Mouse (Mus musculus) spleen, postnatal 10 days (tissue): ENCODE measurements around the gene Map3k4.
"Not testable (repeated sequence)": the region's sequence is repeated elsewhere in the genome, so short reads cannot be mapped to it uniquely, and the experiment has no call there.

Experiments used
- DNase-seq, 2 experiments: peaks; one replicate each; pipeline ENCODE4 v3.0.0; 2021 to 2022; ENCODE audit warnings: low spot score in 2 of 2

Map3k4 gene

DNA sequence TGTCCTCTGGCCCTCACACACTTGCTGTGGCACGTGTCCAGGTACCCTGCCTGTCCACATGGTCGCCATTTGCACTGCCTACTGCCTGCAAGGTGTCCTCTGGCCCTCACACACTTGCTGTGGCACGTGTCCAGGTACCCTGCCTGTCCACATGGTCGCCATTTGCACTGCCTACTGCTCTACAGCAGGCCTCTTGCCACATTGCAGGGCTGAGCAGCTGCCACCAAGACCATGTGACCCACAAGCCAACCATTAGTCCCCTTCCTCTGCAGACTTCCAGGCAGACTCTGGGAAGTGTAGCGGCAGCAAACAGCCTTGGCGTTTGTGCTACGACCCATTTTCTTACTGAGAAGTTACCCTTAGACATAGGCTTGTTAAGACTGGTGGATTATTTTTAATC, 94.0 kb downstream of the Map3k4 start:
- not testable (repeated sequence) for DNase-seq

DNA sequence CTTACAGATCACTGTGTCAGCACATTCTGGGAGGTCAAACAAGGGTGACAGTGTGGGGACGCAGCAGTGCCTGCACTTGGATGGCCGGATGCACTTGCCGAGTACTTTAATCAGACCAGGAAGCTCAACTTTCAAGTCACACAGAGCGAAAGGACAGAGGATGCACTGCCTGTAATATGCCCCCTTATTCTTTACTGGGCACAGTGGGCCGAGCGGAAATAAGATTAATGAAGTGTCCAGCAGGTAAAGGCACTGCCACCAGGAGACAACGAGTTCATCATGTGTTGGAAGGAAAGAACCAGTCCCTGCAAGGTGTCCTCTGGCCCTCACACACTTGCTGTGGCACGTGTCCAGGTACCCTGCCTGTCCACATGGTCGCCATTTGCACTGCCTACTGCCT, 94.5 kb downstream of the Map3k4 start:
- no peak for DNase-seq

DNA sequence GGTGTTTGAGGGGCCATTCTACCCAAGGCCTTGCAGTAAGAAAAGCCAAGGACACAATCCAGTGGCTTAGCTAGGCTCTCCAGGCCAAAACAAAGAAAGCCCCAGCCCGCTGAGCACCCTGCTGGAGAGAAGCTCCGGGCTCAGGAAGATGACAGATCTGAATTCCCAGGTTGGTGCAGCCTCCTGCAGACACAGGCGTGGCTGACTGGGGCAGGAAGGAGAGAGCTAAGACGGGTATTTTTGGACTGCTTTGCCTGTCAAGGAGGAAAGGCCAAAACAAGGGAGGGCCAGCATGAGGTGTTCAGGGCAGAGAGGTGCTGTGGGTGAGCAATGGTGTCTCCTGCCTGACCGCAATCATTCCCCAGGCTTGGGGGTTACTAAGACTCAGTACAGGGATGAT, 94.9 kb downstream of the Map3k4 start:
- DNase-seq: no peak

DNA sequence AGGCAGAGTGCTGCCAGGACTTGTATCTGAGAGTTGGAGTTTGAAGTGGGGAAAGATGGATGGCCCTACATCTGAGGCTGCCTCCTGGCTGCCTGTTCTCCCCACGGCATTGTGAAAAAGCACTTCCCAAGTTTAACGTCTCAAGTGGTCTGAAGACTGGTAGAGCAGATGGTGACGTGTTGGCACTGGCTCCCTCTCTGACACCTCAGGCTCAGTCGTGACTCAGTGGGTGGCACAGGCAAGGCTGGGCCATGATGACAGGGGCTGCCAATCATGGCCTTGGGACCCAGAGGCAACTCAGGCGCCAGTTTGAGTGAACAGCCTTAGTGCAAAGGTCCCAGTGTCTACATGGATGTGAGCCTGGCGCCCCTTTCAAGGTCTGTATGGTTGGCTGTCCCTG, 96.7 kb downstream of the Map3k4 start:
- DNase-seq: no peak

DNA sequence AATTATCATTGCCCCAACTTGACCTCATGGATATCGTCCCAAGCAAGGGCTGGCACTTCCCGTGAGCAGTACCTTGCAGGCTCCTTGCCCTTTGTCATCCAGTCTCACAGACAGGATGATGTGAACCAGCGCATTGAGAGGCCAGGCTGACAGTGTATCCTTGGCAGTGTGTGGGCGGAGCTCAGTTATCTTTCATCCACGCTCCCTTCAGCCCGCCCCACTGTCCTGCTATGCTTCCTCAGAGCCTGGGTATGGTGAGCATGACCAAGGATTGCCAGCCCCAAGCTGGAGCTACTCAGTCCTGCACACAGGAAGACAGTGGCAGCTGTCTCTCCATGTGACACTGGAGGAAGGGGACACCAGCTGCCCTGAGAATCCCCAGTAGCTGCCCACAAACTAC, 102.4 kb downstream of the Map3k4 start:
- peak in 1 of 2 experiments; percentile 46 for DNase-seq

DNA sequence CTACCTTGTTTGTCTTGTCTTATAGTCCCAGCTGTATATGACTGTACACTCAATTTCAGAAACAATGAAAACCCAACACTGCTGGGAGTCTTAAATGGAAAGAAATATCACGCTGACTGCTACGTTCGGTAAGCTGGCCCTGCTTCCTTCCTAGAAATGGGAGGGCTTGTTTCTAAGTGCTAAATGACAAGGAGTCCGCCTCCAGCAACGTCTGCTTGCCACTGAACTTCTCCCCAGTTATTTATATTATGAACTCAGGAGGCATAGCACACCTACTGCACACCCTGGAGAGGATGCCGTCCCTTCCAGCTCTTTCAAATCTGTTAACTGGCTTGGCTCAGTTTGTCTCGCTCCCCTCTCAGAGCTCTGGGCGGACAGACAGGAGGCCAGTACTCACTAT, 105.2 kb downstream of the Map3k4 start:
- DNase-seq: no peak

DNA sequence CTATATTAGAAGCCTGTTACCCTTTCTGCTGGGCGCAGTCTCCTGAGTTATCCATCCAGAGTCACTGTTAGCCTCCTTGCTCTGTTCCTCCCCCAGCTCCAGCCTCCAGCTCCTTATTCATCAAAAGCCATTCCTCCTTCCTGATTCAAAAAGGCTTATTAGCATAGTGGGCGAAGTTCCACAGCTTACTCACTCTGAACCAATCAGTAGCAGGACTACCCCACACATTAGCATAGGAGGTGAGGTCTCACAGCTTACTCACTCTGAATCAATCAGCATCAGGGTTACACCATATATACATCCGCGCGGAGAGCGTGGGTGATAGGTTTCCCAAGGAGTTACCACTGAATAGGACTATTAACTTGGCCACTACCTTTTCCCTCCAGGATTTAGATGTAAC, 106.3 kb downstream of the Map3k4 start:
- DNase-seq: no peak

DNA sequence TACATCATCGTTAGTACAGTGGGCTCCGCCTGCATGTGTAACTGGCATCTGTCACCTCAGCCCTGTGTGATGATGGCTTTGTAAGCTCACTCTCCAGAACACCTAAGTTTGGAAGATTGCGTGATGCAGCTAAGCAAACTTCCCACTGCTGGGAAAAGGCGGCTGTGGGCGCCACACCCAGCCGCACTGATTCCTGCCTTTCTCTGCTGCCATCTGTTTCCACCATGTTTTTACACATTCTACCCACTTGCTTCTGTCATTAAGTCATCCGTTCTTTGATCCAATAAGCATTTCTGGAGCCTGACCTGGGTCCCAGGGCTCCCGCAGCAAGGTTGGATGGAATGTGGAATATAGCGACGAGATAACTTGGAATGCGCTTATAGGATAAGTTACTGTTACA, 106.7 kb downstream of the Map3k4 start:
- no peak for DNase-seq

DNA sequence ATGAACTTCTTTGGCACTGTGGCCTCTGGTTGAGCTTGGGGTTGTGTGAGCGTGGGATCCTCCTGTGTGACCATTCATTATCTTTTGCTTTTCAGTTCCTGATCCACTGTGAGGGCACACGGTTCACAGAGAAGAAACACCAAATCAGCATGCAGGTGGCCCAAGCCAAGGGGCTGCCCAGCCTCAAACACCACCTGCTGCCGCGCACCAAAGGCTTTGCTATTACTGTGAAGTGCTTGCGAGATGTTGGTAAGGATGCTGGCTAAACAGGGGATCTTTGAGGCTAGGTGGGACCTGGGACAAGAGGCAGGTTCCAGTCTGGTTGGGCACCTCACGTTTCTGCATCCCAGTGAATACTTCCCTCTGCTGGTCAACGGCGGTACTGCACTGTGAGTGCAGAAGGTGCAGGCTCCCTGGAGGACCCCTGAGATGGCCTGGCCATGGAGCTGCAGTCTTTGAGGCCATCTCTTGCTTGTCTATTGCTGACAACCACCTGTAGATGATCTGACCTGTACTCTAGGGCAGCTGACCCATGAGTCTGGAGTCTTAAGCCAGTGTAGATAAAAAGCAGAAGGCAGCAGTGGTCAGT, 108.0 kb downstream of the Map3k4 start:
- peak; percentile 95 to 97 for DNase-seq

DNA sequence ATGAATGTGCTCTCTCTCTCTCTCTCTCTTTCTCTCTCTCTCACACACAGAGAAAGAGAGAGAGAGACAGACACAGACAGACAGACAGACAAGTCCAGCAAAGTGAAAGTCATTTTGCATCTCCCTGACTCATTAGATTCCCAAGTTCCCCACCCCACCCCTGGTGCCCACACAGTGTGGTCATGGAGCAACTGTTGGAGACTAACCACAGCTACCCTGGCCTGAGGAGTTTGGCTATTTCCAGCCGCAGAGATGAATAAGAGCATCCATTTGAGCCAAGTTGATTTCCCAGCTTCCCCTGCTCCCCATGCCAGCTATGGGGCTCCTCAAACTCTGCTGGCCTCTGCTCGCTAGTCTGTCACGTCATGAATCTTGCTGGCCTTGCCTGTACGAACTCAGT, 109.1 kb downstream of the Map3k4 start:
- no peak for DNase-seq

DNA sequence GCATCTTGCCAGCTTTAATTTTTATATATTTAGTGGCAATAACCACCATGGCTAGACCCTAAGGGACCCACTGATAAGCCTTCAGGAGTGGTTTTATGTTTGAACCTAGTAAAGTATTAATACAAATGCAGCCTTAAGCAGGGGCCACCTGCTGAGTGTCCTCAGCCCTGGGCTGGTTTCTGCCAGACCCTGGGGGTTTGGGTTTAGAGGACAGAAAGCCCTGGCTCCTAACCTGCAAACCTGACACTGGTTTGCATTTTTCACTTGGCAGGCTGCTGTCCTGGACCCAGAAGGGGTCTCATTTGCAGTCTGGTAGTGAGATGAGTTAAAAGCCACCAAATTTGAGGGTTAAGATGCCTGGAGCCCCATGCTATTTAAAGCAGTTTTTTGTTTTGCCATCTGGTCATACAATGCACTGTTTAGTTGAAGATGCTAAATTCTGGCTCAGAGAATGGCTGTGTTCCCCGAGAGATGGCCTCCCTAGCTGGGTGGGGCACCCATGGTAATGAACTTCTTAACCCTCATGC, 111.5 kb downstream of the Map3k4 start:
- DNase-seq: no peak

DNA sequence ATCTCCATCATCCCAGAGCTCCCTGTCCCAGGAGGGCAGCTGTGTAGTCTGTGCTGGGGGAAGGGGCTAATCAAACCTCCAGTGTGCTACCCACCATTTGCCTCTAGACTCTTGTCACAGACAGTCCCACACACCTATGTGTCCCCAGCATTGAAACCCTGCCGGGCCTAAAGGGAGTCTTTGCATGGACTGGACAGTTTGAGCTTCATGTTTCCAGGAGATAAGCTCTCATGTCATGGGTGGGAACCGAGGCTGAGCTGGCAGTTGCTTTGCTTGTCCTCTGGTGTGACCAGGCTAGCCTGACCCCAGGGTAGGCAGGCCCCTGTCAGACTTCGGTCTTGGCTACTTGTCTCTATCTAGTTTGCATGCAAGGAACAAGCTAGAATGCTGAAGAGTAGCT, 112.3 kb downstream of the Map3k4 start:
- DNase-seq: peak; percentile 68 to 70

DNA sequence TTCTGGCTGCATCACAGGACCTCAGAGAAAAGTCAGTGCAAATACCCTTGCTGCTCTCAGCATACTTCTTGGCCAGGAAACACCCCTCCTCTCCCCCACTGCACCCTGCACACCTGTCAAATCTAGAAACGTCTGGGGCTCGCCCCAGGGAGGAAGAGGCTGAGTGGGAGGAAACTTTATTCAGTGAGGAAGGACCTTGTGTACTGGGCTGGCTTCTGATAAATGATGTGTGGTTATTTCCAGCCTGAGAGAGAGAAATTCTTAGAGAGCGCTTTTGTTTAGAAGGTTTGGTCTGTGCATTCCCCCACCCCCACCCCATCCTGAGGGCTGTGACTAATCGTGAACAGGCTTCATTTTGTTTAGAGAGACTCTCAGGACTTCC, 112.9 kb downstream of the Map3k4 start:
- DNase-seq: peak in 1 of 2 experiments; percentile 52

DNA sequence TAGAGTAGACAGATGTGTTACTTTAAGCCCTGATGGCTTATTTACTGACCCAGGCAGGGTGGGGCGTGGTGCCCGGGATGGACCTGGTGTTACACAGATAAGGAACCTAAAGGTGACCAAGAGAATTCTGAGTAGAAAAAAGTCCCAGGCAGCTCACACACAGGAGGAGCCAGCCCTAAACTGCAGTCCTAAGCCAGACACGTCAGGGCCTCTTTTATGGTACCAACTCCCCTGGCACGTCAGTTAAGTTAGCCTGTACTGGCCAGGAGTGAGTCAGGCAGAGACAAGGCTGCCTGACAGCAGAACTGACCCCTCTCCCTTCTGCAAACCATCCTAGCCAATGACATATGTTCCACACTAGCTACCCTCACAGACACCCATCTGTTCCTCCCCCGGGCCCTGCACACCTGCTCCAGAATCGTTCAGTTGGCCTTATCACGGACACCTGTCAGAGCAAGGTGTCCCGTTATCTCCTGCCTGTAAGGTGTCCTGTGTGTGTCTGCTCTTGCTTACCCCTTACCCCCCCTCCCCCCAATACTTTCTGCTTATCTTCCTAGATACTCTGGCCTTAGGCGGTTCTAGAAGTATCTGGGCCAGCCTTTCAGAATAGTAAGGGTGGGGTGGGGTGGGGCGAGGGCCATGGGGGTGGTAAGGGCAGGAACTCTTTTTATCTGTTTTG, 113.4 kb downstream of the Map3k4 start:
- DNase-seq: peak; percentile 73 to 91

DNA sequence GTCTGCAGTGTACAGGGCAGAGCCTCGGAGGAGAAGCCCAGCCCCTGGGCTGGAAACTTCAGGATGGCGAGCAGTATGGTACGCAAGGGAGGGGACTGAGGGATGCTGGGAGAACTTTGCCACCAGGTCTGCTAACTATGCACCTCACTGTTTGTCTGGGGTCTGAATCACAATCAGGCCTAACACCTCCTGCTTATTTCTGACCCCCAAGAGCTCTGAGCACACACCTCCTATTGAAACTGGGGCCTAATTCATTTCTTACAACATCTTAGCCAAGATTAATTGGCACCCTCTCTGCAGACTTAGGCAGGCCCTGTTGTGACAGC, 113.9 kb downstream of the Map3k4 start:
- DNase-seq: peak in 1 of 2 experiments; percentile 63

DNA sequence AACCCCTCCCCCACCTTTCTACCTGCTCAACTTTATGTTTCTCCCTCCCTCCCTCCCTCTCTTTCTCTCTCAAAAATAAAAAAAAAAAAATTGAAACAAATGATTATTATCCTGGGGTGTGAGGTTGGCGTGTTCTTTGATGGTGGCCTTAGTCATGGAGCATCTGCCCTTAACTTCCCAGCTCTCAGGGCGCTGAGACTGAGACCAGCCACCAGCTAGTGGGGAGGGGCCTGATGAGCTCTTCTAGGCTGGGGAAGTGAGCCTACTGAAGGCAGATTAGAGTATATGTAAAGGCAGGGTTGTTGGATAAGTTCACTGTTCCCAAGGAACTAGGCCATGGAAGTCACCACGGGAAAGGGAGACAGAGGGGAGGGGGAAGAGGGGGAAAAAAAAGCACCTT, 114.3 kb downstream of the Map3k4 start:
- DNase-seq: peak in 1 of 2 experiments; percentile 64

DNA sequence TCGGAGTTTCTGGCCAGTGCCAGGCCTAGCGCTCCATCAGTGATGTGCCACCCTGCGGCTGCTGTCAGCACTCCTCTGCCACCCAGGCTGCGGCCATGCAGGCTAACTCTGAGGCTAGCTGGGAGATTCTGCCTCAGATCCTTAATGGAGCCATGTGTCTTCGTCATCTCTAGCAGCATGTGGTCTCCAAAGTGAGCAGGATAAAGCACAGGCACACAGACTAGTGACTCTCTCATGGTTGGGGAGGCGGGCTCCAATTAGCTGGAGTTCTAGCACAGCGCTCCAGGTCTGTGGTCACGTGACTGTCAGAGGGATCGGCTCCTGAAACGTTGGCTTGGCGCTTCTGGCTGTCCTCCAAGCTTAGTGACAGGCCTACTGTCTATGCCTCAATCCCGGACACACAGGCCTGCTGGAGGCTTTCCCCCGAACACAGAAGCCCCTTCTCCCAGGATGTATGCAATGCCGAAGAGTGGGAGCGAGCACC, 115.1 kb downstream of the Map3k4 start:
- DNase-seq: no peak

DNA sequence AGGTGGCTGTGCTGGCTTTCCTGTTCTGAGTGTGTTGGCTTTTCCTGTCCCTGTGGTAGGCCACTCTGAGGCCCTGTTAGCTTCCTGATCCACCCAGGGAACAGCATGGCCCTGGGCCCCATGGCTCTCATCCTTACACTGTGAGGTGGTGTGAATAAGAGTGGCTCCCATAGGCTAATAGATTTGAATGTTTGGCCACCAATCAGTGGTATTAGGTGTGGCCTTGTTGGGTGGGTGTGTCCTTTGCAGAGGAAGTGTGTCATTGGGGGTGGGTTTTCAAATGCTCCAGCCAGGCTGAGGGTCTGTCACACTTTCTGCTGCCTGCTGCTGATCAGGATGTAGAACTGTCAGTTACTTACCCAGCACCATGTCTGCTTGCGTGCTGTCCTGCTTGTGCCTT, 117.5 kb downstream of the Map3k4 start:
- no peak for DNase-seq

DNA sequence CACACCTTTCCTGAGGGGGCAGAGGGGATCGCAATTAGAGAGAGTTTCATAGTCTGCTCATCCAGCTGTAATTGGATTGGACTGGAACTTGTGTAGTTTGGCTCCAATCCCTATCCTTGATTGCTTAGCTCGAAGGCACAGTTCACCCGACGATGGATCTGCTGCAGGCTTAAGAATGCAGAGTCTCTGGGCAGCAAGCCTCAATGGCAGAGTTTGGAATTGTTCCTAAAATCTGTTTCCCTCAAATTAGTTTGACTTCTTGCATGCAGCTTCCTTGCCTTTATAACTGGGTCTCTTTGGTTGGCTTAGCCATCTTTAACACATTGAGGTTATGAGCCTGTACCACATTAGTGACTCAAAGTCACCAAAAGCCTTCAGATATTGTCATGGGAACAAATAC, 118.7 kb downstream of the Map3k4 start:
- DNase-seq: no peak

DNA sequence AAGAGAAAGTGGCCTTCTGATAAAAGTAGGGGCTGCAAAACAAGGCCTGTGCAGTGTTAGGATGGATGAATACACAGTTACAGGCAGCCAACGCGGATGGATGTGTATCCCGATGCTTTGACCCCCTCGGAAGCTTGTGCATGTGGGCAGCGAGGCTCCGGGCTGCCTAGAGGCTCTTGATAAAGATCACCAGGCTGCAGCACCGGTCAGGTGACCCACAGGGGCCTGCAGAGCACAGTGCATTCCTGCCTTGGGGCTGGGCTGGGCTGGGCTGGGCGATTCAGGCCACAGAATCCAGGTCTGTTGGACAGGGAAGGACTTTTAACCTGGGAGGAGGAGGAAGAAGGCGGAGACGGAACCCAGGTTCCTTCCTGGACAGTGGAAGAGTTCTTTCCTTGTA, 123.0 kb downstream of the Map3k4 start:
- DNase-seq: no peak

DNA sequence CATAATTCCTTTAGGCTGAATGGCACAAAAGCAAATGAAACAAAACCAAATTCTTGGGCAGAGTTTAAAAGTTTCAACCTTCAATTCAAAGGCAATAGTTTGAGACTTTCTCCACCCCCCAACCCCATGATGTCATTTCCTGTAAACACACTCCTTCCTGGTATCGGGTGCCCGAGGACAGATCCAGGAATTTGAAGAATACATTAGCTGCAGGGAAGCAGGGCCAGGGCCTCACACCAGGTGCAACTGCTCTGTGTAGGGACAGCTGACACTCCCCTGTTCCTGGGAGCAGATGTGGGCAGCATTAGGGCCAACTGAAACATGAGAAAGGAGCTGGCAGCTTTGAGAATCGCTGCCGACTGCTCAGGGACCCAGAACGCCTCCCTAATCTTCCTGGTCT, 123.5 kb downstream of the Map3k4 start:
- no peak for DNase-seq

DNA sequence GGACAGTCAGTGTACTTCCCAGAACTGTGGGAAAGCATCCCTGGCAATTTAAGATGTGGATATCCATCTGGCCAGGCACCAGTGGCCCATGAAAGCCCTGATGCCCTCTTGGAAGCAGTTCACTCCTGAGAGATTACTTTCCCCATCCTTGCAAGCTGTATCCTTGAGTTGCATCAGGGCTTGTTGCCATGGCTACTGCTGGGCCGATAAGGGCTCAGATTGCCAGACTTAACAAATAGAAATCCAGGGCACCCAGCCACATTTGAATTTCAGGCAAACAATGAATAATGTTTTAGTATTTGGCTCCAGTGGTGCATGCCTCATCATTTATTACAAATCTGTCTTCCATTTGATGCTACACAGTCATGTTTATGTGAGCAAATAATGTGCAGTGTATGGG, 130.8 kb downstream of the Map3k4 start:
- DNase-seq: no peak

DNA sequence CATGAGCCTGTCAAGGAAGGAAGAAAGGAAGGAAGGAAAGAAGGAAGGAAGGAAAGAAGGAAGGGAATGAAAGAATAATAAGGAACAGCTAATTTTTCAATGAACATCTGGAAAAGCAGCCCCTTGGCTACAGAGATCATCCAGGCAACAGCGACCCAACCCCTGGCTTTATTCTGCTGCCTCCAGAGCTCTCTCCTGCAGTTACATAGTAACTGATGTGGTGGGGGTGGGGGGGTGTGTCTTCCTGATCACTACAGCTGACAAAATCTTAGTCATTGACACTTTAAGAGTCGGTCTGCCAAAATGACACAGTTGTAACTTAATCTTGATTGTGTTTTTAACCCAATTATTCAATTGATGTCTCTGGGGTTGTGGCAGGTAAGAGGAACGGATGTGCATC, 132.3 kb downstream of the Map3k4 start:
- no peak for DNase-seq

DNA sequence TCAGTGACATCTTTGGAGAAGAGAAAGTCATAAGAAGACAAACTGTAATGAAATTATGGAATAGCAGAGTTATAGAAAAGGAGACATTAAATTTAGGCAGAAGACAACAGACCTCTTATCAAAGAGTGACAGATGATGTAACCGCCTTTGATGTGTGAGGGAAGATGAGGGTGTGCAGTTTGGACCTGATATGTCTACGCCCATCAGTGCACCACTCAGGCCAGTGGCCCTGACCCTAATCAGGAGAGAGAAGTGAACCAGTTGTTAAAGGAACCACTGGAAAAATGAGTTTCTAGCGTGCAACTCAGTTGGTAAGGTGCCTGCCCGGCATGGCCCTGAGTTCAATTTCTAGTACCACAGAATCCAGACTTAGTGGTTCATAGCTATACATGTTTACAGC, 132.7 kb downstream of the Map3k4 start:
- DNase-seq: peak in 1 of 2 experiments; percentile 59
